Mouse (Mus musculus): ENCODE measurements around the gene Stt3b. TPM values are rescaled to one million over a fixed set of nuclear protein-coding genes. Genes with fewer than 3 reads are reported as not detected.

The Stt3b gene
- polyA plus RNA-seq, 1 experiment from 2014 or later, result 94.4 TPM

DNA sequence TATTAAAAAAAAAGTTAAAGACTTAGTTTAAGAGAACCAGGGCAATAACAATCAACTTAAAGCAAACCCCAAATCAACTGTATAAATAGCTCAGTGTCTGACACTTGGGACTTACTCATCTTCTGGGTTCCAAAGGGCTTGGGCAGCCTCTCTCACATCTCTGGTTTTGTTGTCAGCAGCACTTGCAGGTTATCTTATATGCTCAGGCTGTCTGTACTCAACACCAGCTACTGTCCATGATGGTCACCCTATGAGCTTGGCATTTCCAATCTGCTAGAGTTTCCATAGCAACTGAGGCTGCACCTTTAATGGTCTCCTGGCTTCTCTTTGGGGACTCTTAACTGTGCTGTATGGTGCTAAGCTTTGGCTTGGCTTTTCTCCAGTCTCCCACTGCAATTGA is 72.3 kb downstream of the Stt3b start:
- Histone ChIP-seq H3K27ac (replicated peaks in 1 of 2; ENCODE audit: control insufficient read depth in 1 of 2, insufficient read depth in 1 of 2, low read depth in 2 of 2, low read length in 2 of 2) (no peak overlapping the region), H3K9ac (ENCODE audit: low read length) (no peak overlapping the region), H3K27me3 (ENCODE audit: control insufficient read depth, insufficient read depth, low read length) (no peaks in the 10 kb centered on the region), H3K4me2 (ENCODE audit: low read length) (no peak overlapping the region), H3K36me3 (ENCODE audit: control insufficient read depth, insufficient read depth, low read length) (peaks cover 39% of the 10 kb centered on the region), H3K4me1 (ENCODE audit: control insufficient read depth in 2 of 2, insufficient read depth in 2 of 2, low read length in 2 of 2) (no peaks in the 10 kb centered on the region), H3K9me3 (ENCODE audit: control insufficient read depth, low read length) (no peaks in the 10 kb centered on the region), H3K4me3 (ENCODE audit: control insufficient read depth in 1 of 2, insufficient read depth in 1 of 2, low read depth in 1 of 2, low read length in 2 of 2) (no peak overlapping the region)
- ATAC-seq (ENCODE audit: insufficient number of reproducible peaks, insufficient read depth, low FRiP score, low read depth), result no peak

DNA sequence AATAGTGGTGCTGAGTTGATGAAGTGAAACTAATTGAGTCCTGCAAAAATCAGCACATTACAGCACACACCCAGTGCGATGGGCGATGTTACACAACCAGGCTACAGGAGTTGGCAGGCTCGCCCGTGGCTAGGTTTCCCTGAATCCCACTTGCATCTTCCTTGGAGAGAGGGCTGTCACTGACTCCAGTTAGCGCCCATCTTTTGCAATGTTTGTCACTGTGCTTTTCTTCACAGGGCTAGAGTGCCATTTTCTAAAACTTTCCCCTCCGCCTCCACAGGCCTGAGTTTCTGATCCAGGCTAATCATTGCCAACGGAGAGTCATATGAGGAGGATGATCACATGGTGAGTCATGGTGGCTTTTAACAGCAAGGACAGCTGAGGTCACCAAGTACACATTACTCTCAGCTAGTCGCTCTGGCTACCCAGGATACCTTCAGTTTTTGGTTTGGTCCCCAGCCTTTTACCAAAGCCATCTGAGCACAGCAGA is 73.8 kb downstream of the Stt3b start:
- H3K27ac ChIP-seq (replicated peaks in 1 of 2; ENCODE audit: control insufficient read depth in 1 of 2, insufficient read depth in 1 of 2, low read depth in 2 of 2, low read length in 2 of 2), result no peak overlapping the region
- H3K9ac ChIP-seq (ENCODE audit: low read length), result no peak overlapping the region
- no peak overlapping the region for H3K4me3 ChIP-seq (ENCODE audit: control insufficient read depth in 1 of 2, insufficient read depth in 1 of 2, low read depth in 1 of 2, low read length in 2 of 2)
- no peak overlapping the region for H3K4me2 ChIP-seq (ENCODE audit: low read length)
- H3K4me1 ChIP-seq (ENCODE audit: control insufficient read depth in 2 of 2, insufficient read depth in 2 of 2, low read length in 2 of 2), result no peaks in the 10 kb centered on the region
- no peaks in the 10 kb centered on the region for H3K9me3 ChIP-seq (ENCODE audit: control insufficient read depth, low read length)
- H3K27me3 ChIP-seq (ENCODE audit: control insufficient read depth, insufficient read depth, low read length), result no peaks in the 10 kb centered on the region
- ATAC-seq (ENCODE audit: insufficient number of reproducible peaks, insufficient read depth, low FRiP score, low read depth), result no peak
- peaks cover 30% of the 10 kb centered on the region for H3K36me3 ChIP-seq (ENCODE audit: control insufficient read depth, insufficient read depth, low read length)
- 85% methylated on average over 8 of the region's 8 CpGs for WGBS

DNA sequence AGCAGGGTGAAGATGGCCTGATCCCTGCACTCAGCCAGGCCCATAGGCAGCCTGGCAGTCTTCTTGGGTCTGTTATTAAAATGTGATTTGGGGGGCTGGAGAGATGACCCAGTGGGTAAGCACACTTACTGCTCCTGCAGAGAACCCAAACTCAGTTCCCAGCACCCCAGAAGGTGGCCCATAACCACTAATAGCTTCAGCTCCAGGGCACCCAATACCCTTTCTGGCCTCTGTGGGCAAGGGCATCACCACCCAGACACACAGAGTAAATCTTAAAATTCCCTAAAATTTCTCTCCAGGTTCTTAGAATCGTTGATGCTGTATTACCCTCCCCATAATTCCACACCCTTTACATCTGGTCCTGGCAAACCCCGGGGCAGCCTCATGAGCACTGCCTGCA is 75.7 kb downstream of the Stt3b start:
- no peak for ATAC-seq (ENCODE audit: insufficient number of reproducible peaks, insufficient read depth, low FRiP score, low read depth)
- WGBS, result 93% methylated on average over 2 of the region's 2 CpGs
- no peaks in the 10 kb centered on the region for H3K9me3 ChIP-seq (ENCODE audit: control insufficient read depth, low read length)
- H3K4me2 ChIP-seq (ENCODE audit: low read length), result no peak overlapping the region
- H3K36me3 ChIP-seq (ENCODE audit: control insufficient read depth, insufficient read depth, low read length), result peaks cover 12% of the 10 kb centered on the region; the same call in 1 of the 2 replicates
- no peaks in the 10 kb centered on the region for H3K27me3 ChIP-seq (ENCODE audit: control insufficient read depth, insufficient read depth, low read length)
- H3K9ac ChIP-seq (ENCODE audit: low read length), result no peak overlapping the region
- peaks cover 0 to 4% of the 10 kb centered on the region in 2 experiments; a peak in 1 of 4 replicates for H3K4me1 ChIP-seq (ENCODE audit: control insufficient read depth in 2 of 2, insufficient read depth in 2 of 2, low read length in 2 of 2)
- H3K27ac ChIP-seq (replicated peaks in 1 of 2; ENCODE audit: control insufficient read depth in 1 of 2, insufficient read depth in 1 of 2, low read depth in 2 of 2, low read length in 2 of 2), result no peak overlapping the region
- no peak overlapping the region for H3K4me3 ChIP-seq (ENCODE audit: control insufficient read depth in 1 of 2, insufficient read depth in 1 of 2, low read depth in 1 of 2, low read length in 2 of 2)

DNA sequence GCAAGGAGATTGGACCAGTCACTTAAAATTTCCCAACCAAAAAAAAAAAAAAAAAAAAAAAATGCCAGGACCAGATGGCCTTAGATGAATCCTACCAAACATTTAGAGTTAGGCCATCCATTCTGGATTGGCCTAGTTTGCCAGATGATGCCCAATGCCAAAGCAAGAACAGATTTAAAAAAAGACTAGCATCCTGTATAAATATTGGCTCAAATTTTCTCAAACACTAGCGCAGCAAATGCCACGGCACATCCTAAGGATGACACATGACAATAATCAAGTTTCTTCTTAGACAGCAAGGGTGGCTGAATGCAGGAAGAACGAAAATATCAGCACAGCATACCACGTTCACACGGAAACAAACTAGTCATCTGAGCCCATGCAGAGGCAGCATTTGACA is 76.5 kb downstream of the Stt3b start:
- no peaks in the 10 kb centered on the region for H3K9me3 ChIP-seq (ENCODE audit: control insufficient read depth, low read length)
- no peak overlapping the region for H3K27ac ChIP-seq (replicated peaks in 1 of 2; ENCODE audit: control insufficient read depth in 1 of 2, insufficient read depth in 1 of 2, low read depth in 2 of 2, low read length in 2 of 2)
- H3K4me2 ChIP-seq (ENCODE audit: low read length), result no peak overlapping the region
- H3K9ac ChIP-seq (ENCODE audit: low read length), result no peak overlapping the region
- WGBS, result 93% methylated on average over 5 of the region's 5 CpGs
- peaks cover 0 to 4% of the 10 kb centered on the region in 2 experiments; a peak in 1 of 4 replicates for H3K4me1 ChIP-seq (ENCODE audit: control insufficient read depth in 2 of 2, insufficient read depth in 2 of 2, low read length in 2 of 2)
- H3K4me3 ChIP-seq (ENCODE audit: control insufficient read depth in 1 of 2, insufficient read depth in 1 of 2, low read depth in 1 of 2, low read length in 2 of 2), result no peak overlapping the region
- ATAC-seq (ENCODE audit: insufficient number of reproducible peaks, insufficient read depth, low FRiP score, low read depth), result no peak
- H3K36me3 ChIP-seq (ENCODE audit: control insufficient read depth, insufficient read depth, low read length), result peaks cover 6% of the 10 kb centered on the region; the same call in 1 of the 2 replicates
- H3K27me3 ChIP-seq (ENCODE audit: control insufficient read depth, insufficient read depth, low read length), result no peaks in the 10 kb centered on the region

DNA sequence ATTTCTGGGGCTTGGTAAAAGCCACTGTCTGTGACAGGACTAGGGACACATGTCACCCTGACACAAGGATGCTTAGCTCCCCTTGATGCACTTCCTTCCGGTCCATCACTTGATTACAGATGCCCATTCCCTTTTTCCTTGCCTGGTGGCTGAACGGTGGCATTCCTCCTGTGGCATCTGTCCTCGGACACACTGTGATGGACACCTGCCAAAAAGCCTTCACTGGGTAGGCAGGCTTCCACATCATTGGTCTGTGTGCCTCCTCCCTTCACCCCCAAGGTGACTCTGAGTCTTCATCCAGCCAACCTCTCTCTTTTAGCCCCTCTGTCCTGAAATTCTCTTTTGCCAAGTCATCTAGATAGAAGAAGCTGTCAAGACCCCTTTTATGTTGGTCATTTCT is 78.7 kb downstream of the Stt3b start:
- no peak overlapping the region for H3K4me3 ChIP-seq (ENCODE audit: control insufficient read depth in 1 of 2, insufficient read depth in 1 of 2, low read depth in 1 of 2, low read length in 2 of 2)
- no peak for ATAC-seq (ENCODE audit: insufficient number of reproducible peaks, insufficient read depth, low FRiP score, low read depth)
- H3K27me3 ChIP-seq (ENCODE audit: control insufficient read depth, insufficient read depth, low read length), result no peaks in the 10 kb centered on the region
- no peak overlapping the region for H3K4me2 ChIP-seq (ENCODE audit: low read length)
- H3K9ac ChIP-seq (ENCODE audit: low read length), result no peak overlapping the region
- no peak overlapping the region for H3K27ac ChIP-seq (replicated peaks in 1 of 2; ENCODE audit: control insufficient read depth in 1 of 2, insufficient read depth in 1 of 2, low read depth in 2 of 2, low read length in 2 of 2)
- peaks cover 6% of the 10 kb centered on the region; the same call in 1 of the 2 replicates for H3K36me3 ChIP-seq (ENCODE audit: control insufficient read depth, insufficient read depth, low read length)
- H3K4me1 ChIP-seq (ENCODE audit: control insufficient read depth in 2 of 2, insufficient read depth in 2 of 2, low read length in 2 of 2), result peaks cover 0 to 4% of the 10 kb centered on the region in 2 experiments; a peak in 1 of 4 replicates
- 75% methylated on average over 3 of the region's 3 CpGs for WGBS
- no peaks in the 10 kb centered on the region for H3K9me3 ChIP-seq (ENCODE audit: control insufficient read depth, low read length)

DNA sequence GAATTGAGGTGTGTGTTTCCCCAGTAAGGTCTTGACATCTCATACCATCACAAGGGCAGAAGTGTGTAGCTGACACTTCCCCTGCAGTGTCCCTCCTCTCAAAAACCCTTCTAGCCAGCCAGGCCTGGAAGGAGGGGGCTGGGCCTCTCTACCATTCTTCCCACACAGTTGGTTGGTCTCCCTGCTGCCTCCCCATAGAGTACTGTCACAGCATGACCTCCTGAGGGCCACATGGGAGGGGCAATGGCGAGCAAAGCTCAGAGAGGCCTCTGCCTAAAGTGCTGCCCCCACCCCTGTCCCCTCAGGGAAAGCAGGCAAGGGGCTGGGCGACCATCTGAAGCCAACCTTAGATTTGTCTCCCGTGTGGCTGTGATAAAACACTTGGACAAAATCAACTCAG is 80.1 kb downstream of the Stt3b start:
- H3K36me3 ChIP-seq (ENCODE audit: control insufficient read depth, insufficient read depth, low read length), result peaks cover 6% of the 10 kb centered on the region; the same call in 1 of the 2 replicates
- peaks cover 0 to 4% of the 10 kb centered on the region in 2 experiments; a peak in 1 of 4 replicates for H3K4me1 ChIP-seq (ENCODE audit: control insufficient read depth in 2 of 2, insufficient read depth in 2 of 2, low read length in 2 of 2)
- H3K27ac ChIP-seq (replicated peaks in 1 of 2; ENCODE audit: control insufficient read depth in 1 of 2, insufficient read depth in 1 of 2, low read depth in 2 of 2, low read length in 2 of 2), result no peak overlapping the region
- no peak overlapping the region for H3K9ac ChIP-seq (ENCODE audit: low read length)
- H3K4me3 ChIP-seq (ENCODE audit: control insufficient read depth in 1 of 2, insufficient read depth in 1 of 2, low read depth in 1 of 2, low read length in 2 of 2), result no peak overlapping the region
- WGBS, result 32% methylated on average over 3 of the region's 3 CpGs
- no peaks in the 10 kb centered on the region for H3K9me3 ChIP-seq (ENCODE audit: control insufficient read depth, low read length)
- no peaks in the 10 kb centered on the region for H3K27me3 ChIP-seq (ENCODE audit: control insufficient read depth, insufficient read depth, low read length)
- no peak overlapping the region for H3K4me2 ChIP-seq (ENCODE audit: low read length)
- ATAC-seq (ENCODE audit: insufficient number of reproducible peaks, insufficient read depth, low FRiP score, low read depth), result no peak

DNA sequence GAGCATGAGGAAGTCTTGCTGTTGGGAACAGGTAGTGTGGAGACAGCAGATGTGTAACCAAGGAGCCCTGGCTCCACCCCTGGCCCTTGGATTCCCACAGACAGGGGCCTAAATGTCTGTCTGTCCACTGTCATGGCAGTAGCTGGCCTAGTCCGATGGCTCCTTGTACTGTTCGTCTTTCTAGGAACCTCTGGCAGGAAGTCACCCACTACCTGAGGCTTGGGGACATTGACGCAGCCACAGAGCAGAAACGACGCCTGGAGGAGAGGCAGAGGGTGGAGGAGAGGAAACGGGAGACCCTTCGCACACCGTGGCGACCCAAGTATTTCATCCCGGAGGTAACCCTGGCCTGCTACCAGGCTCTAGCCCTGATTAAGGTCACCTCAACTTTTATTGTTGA is 80.5 kb downstream of the Stt3b start:
- Histone ChIP-seq H3K4me1 (ENCODE audit: control insufficient read depth in 2 of 2, insufficient read depth in 2 of 2, low read length in 2 of 2) (peaks cover 0 to 4% of the 10 kb centered on the region in 2 experiments; a peak in 1 of 4 replicates), H3K9ac (ENCODE audit: low read length) (no peak overlapping the region), H3K4me2 (ENCODE audit: low read length) (no peak overlapping the region), H3K9me3 (ENCODE audit: control insufficient read depth, low read length) (no peaks in the 10 kb centered on the region), H3K27me3 (ENCODE audit: control insufficient read depth, insufficient read depth, low read length) (no peaks in the 10 kb centered on the region), H3K27ac (replicated peaks in 1 of 2; ENCODE audit: control insufficient read depth in 1 of 2, insufficient read depth in 1 of 2, low read depth in 2 of 2, low read length in 2 of 2) (no peak overlapping the region), H3K4me3 (ENCODE audit: control insufficient read depth in 1 of 2, insufficient read depth in 1 of 2, low read depth in 1 of 2, low read length in 2 of 2) (no peak overlapping the region), H3K36me3 (ENCODE audit: control insufficient read depth, insufficient read depth, low read length) (peaks cover 6% of the 10 kb centered on the region; the same call in 1 of the 2 replicates)
- WGBS, result 81% methylated on average over 10 of the region's 10 CpGs
- ATAC-seq (ENCODE audit: insufficient number of reproducible peaks, insufficient read depth, low FRiP score, low read depth), result no peak

DNA sequence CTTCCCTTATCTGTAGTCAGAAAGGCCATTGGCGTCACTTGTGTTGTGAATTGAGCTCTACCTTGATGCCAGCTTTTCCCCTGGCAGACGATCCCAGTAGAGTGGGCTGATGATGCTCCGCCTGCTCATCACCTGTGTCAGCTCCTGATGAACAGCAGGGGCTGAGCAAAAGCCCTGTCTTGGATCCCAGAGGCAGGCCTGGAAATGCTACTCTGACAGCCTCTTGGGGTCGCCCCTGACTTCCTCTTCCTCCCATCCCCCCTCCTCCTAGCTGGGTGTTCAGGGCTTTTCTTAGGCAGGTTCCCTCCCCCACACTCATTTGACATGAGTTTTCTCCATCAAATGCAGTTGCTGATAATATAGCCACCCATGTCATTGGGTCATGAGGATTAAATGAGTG is 81.1 kb downstream of the Stt3b start:
- peaks cover 0 to 4% of the 10 kb centered on the region in 2 experiments; a peak in 1 of 4 replicates for H3K4me1 ChIP-seq (ENCODE audit: control insufficient read depth in 2 of 2, insufficient read depth in 2 of 2, low read length in 2 of 2)
- no peak overlapping the region for H3K4me2 ChIP-seq (ENCODE audit: low read length)
- no peak overlapping the region for H3K9ac ChIP-seq (ENCODE audit: low read length)
- no peaks in the 10 kb centered on the region for H3K9me3 ChIP-seq (ENCODE audit: control insufficient read depth, low read length)
- H3K36me3 ChIP-seq (ENCODE audit: control insufficient read depth, insufficient read depth, low read length), result peaks cover 6% of the 10 kb centered on the region; the same call in 1 of the 2 replicates
- H3K27me3 ChIP-seq (ENCODE audit: control insufficient read depth, insufficient read depth, low read length), result no peaks in the 10 kb centered on the region
- 50% methylated on average over 4 of the region's 4 CpGs for WGBS
- H3K4me3 ChIP-seq (ENCODE audit: control insufficient read depth in 1 of 2, insufficient read depth in 1 of 2, low read depth in 1 of 2, low read length in 2 of 2), result no peak overlapping the region
- H3K27ac ChIP-seq (replicated peaks in 1 of 2; ENCODE audit: control insufficient read depth in 1 of 2, insufficient read depth in 1 of 2, low read depth in 2 of 2, low read length in 2 of 2), result no peak overlapping the region
- no peak for ATAC-seq (ENCODE audit: insufficient number of reproducible peaks, insufficient read depth, low FRiP score, low read depth)
